Comparison of ENCODE assay signal across 12 mouse cellular contexts in genomic region chr1:136600647-136601345, GRCm38 (mm10).
"Had no signal": no experiment of that assay in that cellular context is flagged by ENCODE, and none has a peak within 500 bp of the region (broad histone marks: within the 10 kb centered on the region; RNA-seq: fewer than 3 reads in every experiment).

No protein-coding gene starts in this region.

- H3K4me3 ChIP-seq: layer of hippocampus, adult 2 months; left cerebral cortex, adult 2 months; liver, embryonic 13.5 days; midbrain, embryonic 13.5 days; neural tube, embryonic 15.5 days had no signal

- H3K4me1 ChIP-seq: liver, embryonic 13.5 days; midbrain, embryonic 13.5 days; neural tube, embryonic 15.5 days had no signal

- DNase-seq: kidney, adult 11 months; kidney, postnatal 10 days; kidney, postnatal 4 days; liver; liver, embryonic 13.5 days; liver, postnatal 0 days; right cerebral cortex, adult 18-20 months; right cerebral cortex, postnatal 25 days had no signal

- ATAC-seq: liver, postnatal 0 days; midbrain, embryonic 13.5 days had no signal

- H3K9ac ChIP-seq: liver, embryonic 13.5 days; liver, postnatal 0 days; midbrain, embryonic 13.5 days; neural tube, embryonic 15.5 days had no signal

- H3K36me3 ChIP-seq: liver, embryonic 13.5 days; midbrain, embryonic 13.5 days; neural tube, embryonic 15.5 days had no signal

- H3K9me3 ChIP-seq: liver, embryonic 13.5 days; midbrain, embryonic 13.5 days; neural tube, embryonic 15.5 days had no signal

- H3K27ac ChIP-seq: layer of hippocampus, adult 2 months; left cerebral cortex, adult 2 months; liver, embryonic 13.5 days; midbrain, embryonic 13.5 days; neural tube, embryonic 15.5 days had no signal

- H3K4me2 ChIP-seq: liver, embryonic 13.5 days; midbrain, embryonic 13.5 days; neural tube, embryonic 15.5 days had no signal

- H3K27me3 ChIP-seq: liver, embryonic 13.5 days; midbrain, embryonic 13.5 days; neural tube, embryonic 15.5 days had no signal
